Mouse (Mus musculus) kidney, postnatal 0 days (tissue): Measurements from ENCODE around the gene Ssbp3. TPM values are rescaled to one million over a fixed set of nuclear protein-coding genes. Genes with fewer than 3 reads are reported as not detected.

ENCODE experiments used
- ATAC-seq: fragments of 200-750 bp; cut with Nextera tagmentation; replicated peaks from 2 replicates; pipeline ENCODE4 v1.8.0; 2017; ENCODE audit warnings: low read depth, moderate number of reproducible peaks, moderate TSS enrichment, moderate library complexity; ENCODE audit not compliant: low FRiP score
- DNase-seq: peaks from one replicate; pipeline ENCODE4 v3.0.0-alpha.2; 2016; ENCODE audit warnings: low spot score
- H3K27ac ChIP-seq: fragments of 300-500 bp; sonication (generic); 2 replicates; pipeline ENCODE4 v1.5.1; 2014; ENCODE audit warnings: mild to moderate bottlenecking
- H3K27me3 ChIP-seq: fragments of 300-500 bp; sonication (generic); 2 replicates; pipeline ENCODE4 v1.6.1; 2014; ENCODE audit warnings: low read length, mixed read lengths; ENCODE audit not compliant: insufficient read depth
- H3K36me3 ChIP-seq: fragments of 300-500 bp; sonication (generic); 2 replicates; pipeline ENCODE4 v1.6.1; 2014; ENCODE audit warnings: low read length, mixed read lengths; ENCODE audit not compliant: insufficient read depth
- H3K4me1 ChIP-seq: fragments of 300-500 bp; sonication (generic); replicated peaks from 2 replicates; pipeline ENCODE4 v1.6.1; 2014; ENCODE audit warnings: antibody characterized with exemption, low read length, mixed read lengths; ENCODE audit not compliant: insufficient read depth
- H3K4me2 ChIP-seq: fragments of 300-500 bp; sonication (generic); 2 replicates; pipeline ENCODE4 v1.6.1; 2014; ENCODE audit warnings: mild to moderate bottlenecking, low read length, moderate library complexity, mixed read lengths
- H3K4me3 ChIP-seq: fragments of 300-500 bp; sonication (generic); replicated peaks from 2 replicates; pipeline ENCODE4 v1.5.1; 2014; ENCODE audit warnings: low read depth, low read length
- H3K9ac ChIP-seq: fragments of 300-500 bp; sonication (generic); 2 replicates; pipeline ENCODE4 v1.6.1; 2014; ENCODE audit warnings: low read depth, low read length
- H3K9me3 ChIP-seq: fragments of 300-500 bp; sonication (generic); replicated peaks from 2 replicates; pipeline ENCODE4 v1.6.1; 2016; ENCODE audit warnings: low read length, inconsistent platforms, mixed read lengths
- CTCF ChIP-seq: IDR thresholded peaks from 2 replicates; pipeline ENCODE4 v1.5.1; 2016; ENCODE audit warnings: antibody characterized with exemption, low read depth, mild to moderate bottlenecking, moderate library complexity
- WGBS: fragments of 180-500 bp; shearing (Covaris S2); extraction: QIAGEN DNeasy Blood & Tissue Kit; methylation state at CpG from one replicate; pipeline ENCODE4 v1.1.7; 2014; 5-methylcytosine and 5-hydroxymethylcytosine counted together
- polyA plus RNA-seq: library from polyadenylated mRNA; unstranded; fragments of >200 nt; fragmentation: Nextera tagmentation; extraction: Ambion mirVana; gene quantifications from 2 replicates; pipeline ENCODE4 v1.2.1, GENCODE M21; 2015

Ssbp3 gene
- polyA plus RNA-seq, 1 experiment from 2014 or later, result 68.3 TPM

- Histone ChIP-seq H3K9ac (no peak overlapping the region), H3K4me3 (no peak overlapping the region), H3K27ac (no peak overlapping the region), H3K27me3 (no peaks in the 10 kb centered on the region), H3K36me3 (no peaks in the 10 kb centered on the region), H3K9me3 (no peaks in the 10 kb centered on the region), H3K4me2 (no peak overlapping the region), H3K4me1 (peaks cover 4% of the 10 kb centered on the region; the same call in 1 of the 2 replicates)
- WGBS, result 49% methylated on average over 12 of the region's 12 CpGs
- TF ChIP-seq CTCF, result no peak
- no peak for DNase-seq
- ATAC-seq, result no peak
These were observed 49.2 kb downstream of the Ssbp3 start for GRCm38 (mm10) chr4:106959506-106960302.

GRCm38 (mm10) chr4:106960476-106960875 lies 50.0 kb downstream of the Ssbp3 start:
- no peak overlapping the region for H3K27ac ChIP-seq
- H3K4me1 ChIP-seq, result peaks cover 9% of the 10 kb centered on the region; the same call in 1 of the 2 replicates
- no peak overlapping the region for H3K4me2 ChIP-seq
- no peak overlapping the region for H3K9ac ChIP-seq
- 90% methylated on average over 2 of the region's 2 CpGs for WGBS
- ATAC-seq, result no peak
- DNase-seq, result no peak
- 0 out of 2 replicates have a peak, but pooled peaks cover 3% of the 10 kb centered on the region for H3K36me3 ChIP-seq
- no peak for TF ChIP-seq CTCF
- H3K4me3 ChIP-seq, result no peak overlapping the region
- H3K27me3 ChIP-seq, result no peaks in the 10 kb centered on the region
- no peaks in the 10 kb centered on the region for H3K9me3 ChIP-seq

GRCm38 (mm10) chr4:106961321-106961720 lies 50.8 kb downstream of the Ssbp3 start:
- H3K4me1 ChIP-seq, result peaks cover 9% of the 10 kb centered on the region; the same call in 1 of the 2 replicates
- no peak for ATAC-seq

GRCm38 (mm10) chr4:106964356-106964755 lies 53.9 kb downstream of the Ssbp3 start:
- 0 out of 2 replicates have a peak, but pooled peaks cover 5% of the 10 kb centered on the region for H3K4me1 ChIP-seq
- no peak for TF ChIP-seq CTCF
- no peak overlapping the region for H3K9ac ChIP-seq
- H3K4me3 ChIP-seq, result no peak overlapping the region
- no peaks in the 10 kb centered on the region for H3K9me3 ChIP-seq
- ATAC-seq (no peak), DNase-seq (no peak)
- 0 out of 2 replicates have a peak, but pooled peaks cover 4% of the 10 kb centered on the region for H3K36me3 ChIP-seq
- H3K27ac ChIP-seq, result no peak overlapping the region
- no peaks in the 10 kb centered on the region for H3K27me3 ChIP-seq
- WGBS, result 46% methylated on average over 9 of the region's 9 CpGs
- no peak overlapping the region for H3K4me2 ChIP-seq

More at GRCm38 (mm10) chr4:106961321-106961720, 50.8 kb downstream of the Ssbp3 start:
- no peak for DNase-seq
- Histone ChIP-seq H3K4me3 (no peak overlapping the region), H3K27me3 (no peaks in the 10 kb centered on the region), H3K36me3 (0 out of 2 replicates have a peak, but pooled peaks cover 4% of the 10 kb centered on the region), H3K9ac (no peak overlapping the region), H3K27ac (no peak overlapping the region), H3K4me2 (no peak overlapping the region), H3K9me3 (no peaks in the 10 kb centered on the region)
- no peak for TF ChIP-seq CTCF
- 94% methylated on average over 1 of the region's 1 CpGs for WGBS

- no peak for TF ChIP-seq CTCF
- Histone ChIP-seq H3K27me3 (no peaks in the 10 kb centered on the region), H3K9me3 (no peaks in the 10 kb centered on the region), H3K36me3 (0 out of 2 replicates have a peak, but pooled peaks cover 4% of the 10 kb centered on the region), H3K4me3 (no peak overlapping the region), H3K9ac (no peak overlapping the region), H3K4me2 (no peak overlapping the region), H3K4me1 (0 out of 2 replicates have a peak, but pooled peaks cover 5% of the 10 kb centered on the region), H3K27ac (no peak overlapping the region)
- 57% methylated on average over 10 of the region's 10 CpGs for WGBS
- ATAC-seq (no peak), DNase-seq (no peak)
These were observed 54.5 kb downstream of the Ssbp3 start for GRCm38 (mm10) chr4:106964996-106965395.

- no peak for TF ChIP-seq CTCF
- H3K36me3 ChIP-seq, result 0 out of 2 replicates have a peak, but pooled peaks cover 4% of the 10 kb centered on the region
- no peaks in the 10 kb centered on the region for H3K9me3 ChIP-seq
- DNase-seq (no peak), ATAC-seq (no peak)
- H3K27ac ChIP-seq, result no peak overlapping the region
- 76% methylated on average over 3 of the region's 3 CpGs for WGBS
- H3K4me3 ChIP-seq, result no peak overlapping the region
- H3K4me2 ChIP-seq, result no peak overlapping the region
- H3K9ac ChIP-seq, result no peak overlapping the region
- H3K4me1 ChIP-seq, result peaks cover 5% of the 10 kb centered on the region; the same call in 1 of the 2 replicates
- no peaks in the 10 kb centered on the region for H3K27me3 ChIP-seq
These were observed 55.9 kb downstream of the Ssbp3 start for GRCm38 (mm10) chr4:106966443-106966842.
